Mouse (Mus musculus): Measurements from ENCODE around the gene Ip6k1. TPM values are rescaled to one million over a fixed set of nuclear protein-coding genes. Genes with fewer than 3 reads are reported as not detected.

Gene Ip6k1
- polyA plus RNA-seq, 1 experiment from 2014 or later: 71.9 TPM

DNA sequence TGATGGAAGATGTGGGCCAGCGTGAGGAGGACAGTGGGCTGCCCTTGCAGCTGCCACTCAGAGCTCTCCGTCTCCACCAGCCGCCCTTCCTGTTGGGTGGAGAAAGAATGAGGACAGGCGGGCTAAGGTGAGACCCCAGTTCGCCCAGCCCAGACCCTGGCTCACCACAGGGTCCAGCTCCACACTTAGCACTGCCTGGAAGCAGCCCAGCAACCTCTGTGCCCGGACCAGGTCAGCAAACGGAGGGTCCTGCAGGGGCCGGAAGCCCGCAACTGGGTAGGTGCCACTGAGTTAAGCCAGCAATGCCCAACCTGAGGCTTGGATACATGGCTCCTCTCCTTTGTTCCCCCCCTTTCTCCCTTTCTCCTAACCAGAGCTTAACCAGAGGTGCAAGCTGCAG lies 66.7 kb downstream of the Ip6k1 start:
- Histone ChIP-seq H3K27me3 (no peaks in the 10 kb centered on the region), H3K36me3 (peaks cover 59% of the 10 kb centered on the region), H3K4me1 (0 out of 2 replicates have a peak, but pooled peaks cover 3% of the 10 kb centered on the region), H3K9me3 (no peaks in the 10 kb centered on the region), H3K9ac (no peak overlapping the region), H3K4me2 (no peak overlapping the region), H3K4me3 (no peak overlapping the region), H3K27ac (no peak overlapping the region)
- ATAC-seq (ENCODE audit: insufficient number of reproducible peaks, insufficient read depth, low FRiP score, low TSS enrichment, low read depth): no peak
- WGBS: 89% methylated on average over 9 of the region's 9 CpGs

DNA sequence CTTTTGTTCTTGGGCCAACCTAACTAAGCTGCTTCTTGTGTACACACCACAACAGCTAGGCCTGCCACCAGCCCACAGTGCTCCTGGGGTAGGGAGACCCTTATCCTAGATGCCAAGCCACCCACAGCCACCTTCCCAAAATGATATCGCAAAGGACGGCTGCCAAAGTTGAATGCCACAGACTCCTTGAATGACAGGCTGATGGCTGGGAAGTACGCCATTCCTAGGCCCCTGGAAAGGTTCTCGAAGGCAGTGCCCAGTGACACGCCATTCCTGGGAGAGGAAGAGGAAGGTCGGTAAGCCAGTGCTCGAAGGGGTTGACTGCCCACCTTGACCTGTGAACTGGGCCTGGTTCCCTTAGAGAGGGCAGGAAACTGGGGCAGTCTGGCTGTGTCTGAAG lies 67.2 kb downstream of the Ip6k1 start:
- Histone ChIP-seq H3K27ac (no peak overlapping the region), H3K9ac (no peak overlapping the region), H3K27me3 (no peaks in the 10 kb centered on the region), H3K4me3 (no peak overlapping the region), H3K36me3 (peaks cover 53% of the 10 kb centered on the region), H3K4me2 (no peak overlapping the region), H3K4me1 (0 out of 2 replicates have a peak, but pooled peaks cover 3% of the 10 kb centered on the region), H3K9me3 (no peaks in the 10 kb centered on the region)
- no peak for ATAC-seq (ENCODE audit: insufficient number of reproducible peaks, insufficient read depth, low FRiP score, low TSS enrichment, low read depth)
- WGBS: 88% methylated on average over 7 of the region's 7 CpGs

DNA sequence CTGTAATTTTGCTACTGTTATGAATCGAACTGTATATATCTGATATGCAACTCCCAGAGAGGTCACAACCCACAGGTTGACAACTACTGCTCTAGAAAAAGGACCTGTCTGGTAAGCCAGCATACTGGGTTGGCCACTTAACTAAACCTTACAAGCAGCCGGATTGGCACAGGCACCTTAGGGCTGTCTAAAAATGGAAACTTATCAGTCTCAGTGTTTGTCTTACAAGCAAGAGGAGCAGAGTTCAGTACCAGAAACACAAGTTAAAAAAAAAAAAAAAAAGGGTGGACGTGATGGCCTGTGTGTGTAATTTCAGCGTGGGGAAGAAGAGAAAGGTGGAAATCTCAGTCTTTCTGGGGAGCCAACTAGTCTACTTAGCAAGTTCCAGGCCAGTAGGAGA lies 69.5 kb downstream of the Ip6k1 start:
- WGBS: 85% methylated on average over 4 of the region's 4 CpGs
- Histone ChIP-seq H3K27me3 (no peaks in the 10 kb centered on the region), H3K4me3 (no peak overlapping the region), H3K36me3 (peaks cover 33% of the 10 kb centered on the region), H3K4me2 (no peak overlapping the region), H3K9me3 (no peaks in the 10 kb centered on the region), H3K27ac (no peak overlapping the region), H3K4me1 (0 out of 2 replicates have a peak, but pooled peaks cover 3% of the 10 kb centered on the region), H3K9ac (no peak overlapping the region)
- no peak for ATAC-seq (ENCODE audit: insufficient number of reproducible peaks, insufficient read depth, low FRiP score, low TSS enrichment, low read depth)

DNA sequence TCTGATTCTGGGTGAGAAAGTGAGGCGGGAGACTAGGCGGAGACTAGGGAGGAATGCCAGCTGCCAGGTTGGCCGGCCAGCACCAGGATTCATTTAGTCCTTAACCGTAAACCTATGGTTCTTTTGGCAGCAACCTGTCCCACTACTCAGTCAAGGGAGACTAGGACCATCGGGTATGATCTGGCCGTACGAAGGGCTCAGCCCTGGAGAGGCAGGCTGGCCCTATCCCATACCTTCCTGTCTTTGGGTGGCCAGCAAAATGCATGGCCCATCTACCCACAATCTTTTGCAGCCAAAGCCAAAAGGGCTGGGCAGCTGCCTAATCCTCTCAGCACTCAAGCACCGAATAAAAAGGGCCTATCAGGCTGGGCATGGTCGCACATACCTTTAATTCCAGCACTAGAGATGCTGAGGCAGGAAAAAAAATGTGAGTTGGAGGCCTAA lies 70.2 kb downstream of the Ip6k1 start:
- H3K4me3 ChIP-seq: no peak overlapping the region
- no peaks in the 10 kb centered on the region for H3K9me3 ChIP-seq
- no peak overlapping the region for H3K9ac ChIP-seq
- no peak for ATAC-seq (ENCODE audit: insufficient number of reproducible peaks, insufficient read depth, low FRiP score, low TSS enrichment, low read depth)
- WGBS: 75% methylated on average over 9 of the region's 9 CpGs
- 0 out of 2 replicates have a peak, but pooled peaks cover 3% of the 10 kb centered on the region for H3K4me1 ChIP-seq
- H3K27ac ChIP-seq: no peak overlapping the region
- H3K27me3 ChIP-seq: no peaks in the 10 kb centered on the region
- no peak overlapping the region for H3K4me2 ChIP-seq
- H3K36me3 ChIP-seq: peaks cover 32% of the 10 kb centered on the region

DNA sequence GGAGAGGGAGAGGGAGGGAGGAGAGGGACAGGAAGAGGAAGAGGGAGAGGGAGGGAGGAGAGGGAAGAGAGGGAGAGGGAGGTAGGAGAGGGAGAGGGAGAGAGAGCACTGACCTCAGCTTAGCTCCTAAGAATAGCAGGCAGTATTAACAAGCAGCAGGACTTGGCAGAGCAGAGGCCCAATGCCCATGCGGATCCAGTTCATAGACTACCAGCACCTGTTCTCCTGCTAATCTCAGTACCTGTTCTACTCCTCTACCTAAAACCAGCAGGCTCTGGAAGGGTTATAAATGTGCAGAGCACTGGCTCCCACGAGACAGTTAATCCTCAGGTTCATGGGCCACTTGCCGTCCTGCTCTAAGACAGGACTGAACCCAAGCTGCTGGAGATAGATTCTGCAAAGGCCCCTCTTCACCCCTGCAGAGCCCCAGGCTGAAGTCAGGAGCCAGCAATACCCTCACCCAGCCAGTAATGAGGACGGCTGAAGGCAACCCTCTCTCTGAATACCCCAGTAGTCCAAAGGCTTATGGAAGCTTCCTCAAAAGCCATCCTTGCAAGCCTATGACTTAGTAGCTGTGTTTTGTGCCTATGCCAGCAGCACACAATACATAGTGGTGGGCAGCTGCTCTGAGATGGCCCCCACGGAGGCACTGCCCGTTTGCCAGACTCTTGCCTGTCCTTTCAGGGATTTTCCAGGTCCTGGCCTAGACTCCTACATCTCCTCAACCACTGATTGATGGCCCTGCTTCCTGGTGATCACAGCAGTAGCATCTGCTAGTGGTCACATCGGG lies 71.0 kb downstream of the Ip6k1 start:
- peaks cover 29% of the 10 kb centered on the region for H3K36me3 ChIP-seq
- H3K27me3 ChIP-seq: no peaks in the 10 kb centered on the region
- H3K4me3 ChIP-seq: no peak overlapping the region
- H3K9ac ChIP-seq: no peak overlapping the region
- H3K4me1 ChIP-seq: peaks cover 7% of the 10 kb centered on the region
- ATAC-seq (ENCODE audit: insufficient number of reproducible peaks, insufficient read depth, low FRiP score, low TSS enrichment, low read depth): no peak
- H3K4me2 ChIP-seq: no peak overlapping the region
- H3K9me3 ChIP-seq: no peaks in the 10 kb centered on the region
- no peak overlapping the region for H3K27ac ChIP-seq
- WGBS: 65% methylated on average over 7 of the region's 7 CpGs

DNA sequence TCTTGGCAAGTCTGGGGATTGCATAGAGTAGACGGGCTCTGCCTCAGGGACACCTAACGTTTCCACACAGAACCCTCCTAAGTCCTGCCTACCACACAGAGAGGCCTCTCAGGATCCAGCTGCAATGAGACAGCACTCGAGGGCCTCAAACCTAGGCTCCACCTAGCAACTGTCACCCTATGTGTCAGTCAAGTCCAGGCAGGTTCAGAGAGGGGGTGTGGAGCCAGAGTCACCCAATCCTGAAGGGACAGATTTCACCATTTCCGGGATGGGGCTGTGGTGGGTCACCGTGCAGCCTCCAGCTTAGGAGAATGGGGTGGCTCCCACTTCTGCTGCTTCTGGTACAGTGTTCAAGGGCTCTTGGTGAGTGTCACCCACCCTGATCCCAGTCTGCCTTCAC lies 77.9 kb downstream of the Ip6k1 start, which contains the start of gene Mst1:
Gene Mst1 (plus strand): TSS at position 269 of the 400 bp plus-strand sequence.
- Histone ChIP-seq H3K9me3 (no peaks in the 10 kb centered on the region), H3K4me2 (peak within 1 kb of the TSS; percentile 82), H3K27me3 (peaks cover 44% of the 10 kb centered on the region), H3K9ac (peak within 1 kb of the TSS; percentile 98), H3K36me3 (peaks cover 13% of the 10 kb centered on the region), H3K27ac (no peak within 1 kb of the TSS), H3K4me1 (peaks cover 22% of the 10 kb centered on the region), H3K4me3 (peak within 1 kb of the TSS; percentile 92)
- no peak for ATAC-seq (ENCODE audit: insufficient number of reproducible peaks, insufficient read depth, low FRiP score, low TSS enrichment, low read depth)
- 65% methylated on average over 5 of the region's 5 CpGs for WGBS

DNA sequence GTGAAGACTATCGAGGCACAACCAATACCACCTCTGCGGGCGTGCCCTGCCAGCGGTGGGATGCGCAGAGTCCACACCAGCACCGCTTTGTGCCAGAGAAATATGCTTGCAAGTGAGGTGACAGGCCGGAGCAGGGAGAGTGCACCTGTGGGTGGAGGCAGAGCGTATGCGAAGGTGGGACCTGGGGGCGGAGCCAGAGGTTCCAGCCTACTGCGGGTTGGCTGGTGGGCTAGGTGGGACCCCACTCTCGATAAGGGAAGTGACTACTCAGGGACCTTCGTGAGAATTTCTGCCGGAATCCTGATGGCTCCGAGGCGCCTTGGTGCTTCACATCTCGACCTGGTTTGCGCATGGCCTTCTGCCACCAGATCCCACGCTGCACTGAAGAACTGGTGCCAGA lies 80.2 kb downstream of the Ip6k1 start:
- no peak for ATAC-seq (ENCODE audit: insufficient number of reproducible peaks, insufficient read depth, low FRiP score, low TSS enrichment, low read depth)
- no peaks in the 10 kb centered on the region for H3K9me3 ChIP-seq
- WGBS: 5% methylated on average over 19 of the region's 19 CpGs
- H3K27me3 ChIP-seq: peaks cover 44% of the 10 kb centered on the region
- H3K4me1 ChIP-seq: peaks cover 22% of the 10 kb centered on the region
- no peak overlapping the region for H3K27ac ChIP-seq
- peak overlapping the region; percentile 28 for H3K4me3 ChIP-seq
- H3K9ac ChIP-seq: peak overlapping the region; percentile 46
- H3K4me2 ChIP-seq: peak overlapping the region; percentile 54
- peaks cover 37% of the 10 kb centered on the region for H3K36me3 ChIP-seq

DNA sequence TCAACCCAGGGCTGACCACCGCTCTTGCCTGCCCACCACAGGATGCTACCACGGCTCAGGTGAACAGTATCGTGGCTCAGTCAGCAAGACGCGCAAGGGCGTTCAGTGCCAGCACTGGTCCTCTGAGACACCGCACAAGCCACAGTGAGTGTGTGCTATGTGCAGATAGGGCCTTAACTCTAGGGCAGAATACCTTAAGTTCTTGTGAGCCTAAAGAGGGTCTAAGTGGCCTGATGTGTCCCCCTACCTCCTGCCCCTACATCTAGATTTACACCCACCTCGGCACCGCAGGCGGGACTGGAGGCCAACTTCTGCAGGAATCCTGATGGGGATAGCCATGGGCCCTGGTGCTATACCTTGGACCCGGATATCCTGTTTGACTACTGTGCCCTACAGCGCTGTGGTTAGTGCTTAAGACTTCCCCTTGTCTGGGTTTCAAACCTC lies 80.7 kb downstream of the Ip6k1 start, which contains the start of gene Rnf123:
Gene Rnf123 (minus strand): TSS at position 359 of the 444 bp plus-strand sequence.
- no peaks in the 10 kb centered on the region for H3K9me3 ChIP-seq
- peaks cover 18% of the 10 kb centered on the region for H3K4me1 ChIP-seq
- no peak within 1 kb of the TSS for H3K27ac ChIP-seq
- H3K9ac ChIP-seq: peak within 1 kb of the TSS; percentile 46
- peak within 1 kb of the TSS; percentile 28 for H3K4me3 ChIP-seq
- 28% methylated on average over 12 of the region's 12 CpGs for WGBS
- ATAC-seq (ENCODE audit: insufficient number of reproducible peaks, insufficient read depth, low FRiP score, low TSS enrichment, low read depth): no peak
- peak within 1 kb of the TSS; percentile 54 for H3K4me2 ChIP-seq
- peaks cover 42% of the 10 kb centered on the region for H3K36me3 ChIP-seq
- H3K27me3 ChIP-seq: peaks cover 44% of the 10 kb centered on the region

DNA sequence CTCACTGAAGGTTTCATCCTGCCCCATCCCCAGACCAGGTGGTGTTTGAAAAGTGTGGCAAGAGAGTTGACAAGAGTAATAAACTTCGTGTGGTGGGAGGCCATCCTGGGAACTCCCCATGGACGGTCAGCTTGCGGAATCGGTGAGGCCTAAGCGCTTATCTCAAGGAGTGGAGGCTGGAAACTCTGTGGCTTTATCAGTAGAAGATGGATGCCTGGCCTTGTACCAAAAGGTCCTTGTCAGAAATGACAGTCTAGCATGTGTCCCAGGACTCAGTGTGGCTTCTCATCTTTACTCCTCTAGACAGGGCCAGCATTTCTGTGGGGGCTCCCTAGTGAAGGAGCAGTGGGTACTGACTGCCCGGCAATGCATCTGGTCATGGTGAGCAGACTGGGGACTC lies 81.3 kb downstream of the Ip6k1 start:
- Histone ChIP-seq H3K36me3 (peaks cover 47% of the 10 kb centered on the region), H3K9ac (no peak overlapping the region), H3K4me2 (no peak overlapping the region), H3K9me3 (no peaks in the 10 kb centered on the region), H3K4me1 (peaks cover 13% of the 10 kb centered on the region), H3K4me3 (no peak overlapping the region), H3K27ac (no peak overlapping the region), H3K27me3 (peaks cover 44% of the 10 kb centered on the region)
- ATAC-seq (ENCODE audit: insufficient number of reproducible peaks, insufficient read depth, low FRiP score, low TSS enrichment, low read depth): no peak
- WGBS: 87% methylated on average over 6 of the region's 6 CpGs

DNA sequence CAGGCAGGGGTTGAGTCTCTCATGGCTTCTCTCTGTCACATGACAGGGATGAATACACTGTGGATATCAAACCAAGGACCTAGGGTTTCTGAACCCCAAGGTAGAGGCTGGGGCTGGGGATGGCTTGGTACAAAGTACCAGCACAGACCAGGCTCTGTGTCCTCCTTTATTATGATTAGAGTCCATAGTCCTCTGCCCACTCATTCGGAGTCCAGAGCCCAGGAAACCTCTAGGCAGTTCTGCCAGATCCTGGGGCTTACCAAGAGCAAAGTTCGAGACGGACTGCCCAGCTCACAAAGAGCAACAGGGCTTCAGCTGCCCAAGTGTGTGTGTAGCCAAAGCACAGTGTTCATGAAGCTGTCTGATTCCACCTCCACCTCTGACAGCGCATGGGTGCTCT lies 83.0 kb downstream of the Ip6k1 start:
- H3K27ac ChIP-seq: no peak overlapping the region
- peaks cover 42% of the 10 kb centered on the region for H3K27me3 ChIP-seq
- peaks cover 64% of the 10 kb centered on the region for H3K36me3 ChIP-seq
- no peak overlapping the region for H3K4me2 ChIP-seq
- no peaks in the 10 kb centered on the region for H3K9me3 ChIP-seq
- 94% methylated on average over 4 of the region's 4 CpGs for WGBS
- no peak for ATAC-seq (ENCODE audit: insufficient number of reproducible peaks, insufficient read depth, low FRiP score, low TSS enrichment, low read depth)
- no peak overlapping the region for H3K4me3 ChIP-seq
- no peak overlapping the region for H3K9ac ChIP-seq
- H3K4me1 ChIP-seq: peaks cover 7% of the 10 kb centered on the region

DNA sequence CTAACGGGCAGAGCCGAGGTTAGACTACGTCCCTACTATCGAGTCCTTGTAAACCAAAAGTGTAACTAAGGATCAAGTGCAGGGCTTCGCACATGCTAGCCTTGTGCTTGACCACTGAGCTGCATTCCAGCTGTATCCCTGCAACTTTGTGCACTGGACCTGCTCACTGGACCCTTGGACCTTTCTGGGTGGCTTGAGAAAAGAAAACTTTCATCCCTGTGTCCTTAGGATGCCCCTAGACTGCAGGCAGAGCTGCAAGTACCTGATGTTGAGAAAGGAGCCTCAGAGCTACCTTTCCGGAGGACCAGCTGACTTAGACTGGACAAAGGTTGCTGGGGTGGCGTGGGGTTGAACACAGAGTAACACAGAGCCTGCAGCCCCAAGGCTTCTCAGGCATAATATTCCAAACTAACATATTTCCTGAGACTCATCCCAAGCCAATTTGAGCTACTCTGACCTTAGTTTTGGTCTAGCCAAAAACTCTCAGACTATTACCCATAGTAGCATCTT lies 88.4 kb downstream of the Ip6k1 start:
- no peak for ATAC-seq (ENCODE audit: insufficient number of reproducible peaks, insufficient read depth, low FRiP score, low TSS enrichment, low read depth)
- Histone ChIP-seq H3K4me1 (peaks cover 15% of the 10 kb centered on the region; the same call in 1 of the 2 replicates), H3K36me3 (peaks cover 72% of the 10 kb centered on the region), H3K9ac (no peak overlapping the region), H3K27ac (no peak overlapping the region), H3K9me3 (no peaks in the 10 kb centered on the region), H3K4me2 (no peak overlapping the region), H3K27me3 (no peaks in the 10 kb centered on the region), H3K4me3 (no peak overlapping the region)
- 93% methylated on average over 7 of the region's 7 CpGs for WGBS

DNA sequence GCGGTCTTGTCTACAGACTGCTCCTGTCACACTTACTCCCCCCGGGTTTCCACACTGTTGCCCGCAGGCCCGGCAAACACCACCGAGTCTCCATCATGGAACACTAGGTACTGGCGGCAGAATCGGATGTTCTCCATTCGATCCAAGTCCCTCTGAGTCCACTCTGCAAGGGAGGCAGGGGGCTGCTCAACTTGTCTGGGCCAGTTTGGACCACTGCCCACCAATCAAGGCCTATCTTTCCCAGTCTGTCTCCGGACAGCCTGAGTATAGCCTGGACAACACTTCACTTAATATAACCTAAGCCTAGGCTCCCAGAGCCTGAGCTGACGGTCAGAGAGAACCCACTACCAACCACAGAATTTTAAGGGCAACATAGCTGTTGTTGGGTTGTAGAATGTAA lies 91.3 kb downstream of the Ip6k1 start:
- 71% methylated on average over 10 of the region's 10 CpGs for WGBS
- Histone ChIP-seq H3K4me1 (peaks cover 19% of the 10 kb centered on the region; the same call in 1 of the 2 replicates), H3K9me3 (no peaks in the 10 kb centered on the region), H3K27ac (peak overlapping the region; percentile 84; the same call in 1 of the 2 replicates), H3K36me3 (peaks cover 43% of the 10 kb centered on the region), H3K4me3 (peak overlapping the region; percentile 65), H3K27me3 (no peaks in the 10 kb centered on the region), H3K9ac (peak overlapping the region; percentile 77), H3K4me2 (peak overlapping the region; percentile 96)
- ATAC-seq (ENCODE audit: insufficient number of reproducible peaks, insufficient read depth, low FRiP score, low TSS enrichment, low read depth): no peak

Data from embryonic facial prominence, embryonic 13.5 days (tissue).